Mouse (Mus musculus): ENCODE data around the gene Pigyl.

DNA sequence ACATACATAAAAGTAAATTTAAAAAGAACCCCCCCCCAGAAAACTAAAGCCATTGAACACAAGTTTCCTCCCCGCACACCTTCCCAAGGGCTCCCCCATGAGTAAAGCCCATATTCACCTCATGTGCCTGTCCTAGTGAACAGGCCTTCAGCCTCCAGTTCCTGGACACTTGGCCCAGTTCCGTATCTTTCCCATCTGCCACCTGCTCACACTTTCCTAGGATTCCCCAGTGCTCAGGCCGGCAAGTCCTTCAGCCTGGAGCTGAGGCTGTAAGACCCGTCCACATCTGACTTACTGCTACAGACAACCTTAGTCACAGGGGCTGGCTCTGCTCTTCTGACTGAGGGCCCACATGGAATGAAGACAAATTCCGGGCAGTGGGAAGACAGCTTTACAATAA lies 16.9 kb upstream of the Pigyl start:
- TF ChIP-seq EP300 (IDR thresholded peaks at IDR 0.05; ENCODE audit: low read depth) = no peak
- TF ChIP-seq CTCF (IDR thresholded peaks at IDR 0.05; ENCODE audit: low read depth) = no peak

All from liver, postnatal 0 days (tissue).